Mouse (Mus musculus): ENCODE measurements around the gene Wdr63.

The Wdr63 gene

GRCm38 (mm10) chr3:146123464-146123825 lies 15.5 kb upstream of the Wdr63 start:
- in situ Hi-C loops (cut with MboI; ENCODE audit: unreplicated experiment in 2 of 2), result no loop called here

GRCm38 (mm10) chr3:146122807-146123463 lies 15.0 kb upstream of the Wdr63 start:
- in situ Hi-C loops (cut with MboI; ENCODE audit: unreplicated experiment in 2 of 2), result no loop called here

- in situ Hi-C loops (cut with MboI; ENCODE audit: unreplicated experiment in 2 of 2), result no loop called here
These were observed 14.1 kb upstream of the Wdr63 start for GRCm38 (mm10) chr3:146122125-146122420.

- in situ Hi-C loops (cut with MboI; ENCODE audit: unreplicated experiment in 2 of 2), result no loop called here
These were observed 13.6 kb upstream of the Wdr63 start for GRCm38 (mm10) chr3:146121310-146122124.

- in situ Hi-C loops (cut with MboI; ENCODE audit: unreplicated experiment in 2 of 2), result no loop called here
These were observed 10.1 kb upstream of the Wdr63 start for GRCm38 (mm10) chr3:146117997-146118457.

- in situ Hi-C loops (cut with MboI; ENCODE audit: unreplicated experiment in 2 of 2), result no loop called here
These were observed 9.5 kb upstream of the Wdr63 start, which contains the start of gene Mcoln3 for GRCm38 (mm10) chr3:146117258-146117996. TSS of gene Mcoln3 (plus strand) at chr3:146117450.

- in situ Hi-C loops (cut with MboI; ENCODE audit: unreplicated experiment in 2 of 2), result no loop called here
These were observed 3.0 kb upstream of the Wdr63 start for GRCm38 (mm10) chr3:146110916-146111315.

- in situ Hi-C loops (cut with MboI; ENCODE audit: unreplicated experiment in 2 of 2), result no loop called here
These were observed 2.4 kb upstream of the Wdr63 start for GRCm38 (mm10) chr3:146110358-146110757.

GRCm38 (mm10) chr3:146108945-146109344 lies 1.0 kb upstream of the Wdr63 start:
- in situ Hi-C loops (cut with MboI; ENCODE audit: unreplicated experiment in 2 of 2), result loop anchor here (10.0 kb wide), 1 partner anchor 66 kb away; no protein-coding TSS in a partner anchor

GRCm38 (mm10) chr3:146107116-146107849 lies 647 bp downstream of the Wdr63 start:
- in situ Hi-C loops (cut with MboI; ENCODE audit: unreplicated experiment in 2 of 2), result loop anchor here (10.0 kb wide), 1 partner anchor 68 kb away; no protein-coding TSS in a partner anchor

GRCm38 (mm10) chr3:146102049-146102448 lies 5.9 kb downstream of the Wdr63 start:
- in situ Hi-C loops (cut with MboI; ENCODE audit: unreplicated experiment in 2 of 2), result loop anchor here (10.0 kb wide), 1 partner anchor 73 kb away; no protein-coding TSS in a partner anchor

- in situ Hi-C loops (cut with MboI; ENCODE audit: unreplicated experiment in 2 of 2), result loop anchor here (10.0 kb wide), 1 partner anchor 75 kb away; no protein-coding TSS in a partner anchor
These were observed 8.0 kb downstream of the Wdr63 start for GRCm38 (mm10) chr3:146099925-146100324.

GRCm38 (mm10) chr3:146097861-146098260 lies 10.1 kb downstream of the Wdr63 start:
- in situ Hi-C loops (cut with MboI; ENCODE audit: unreplicated experiment in 2 of 2), result no loop called here

- in situ Hi-C loops (cut with MboI; ENCODE audit: unreplicated experiment in 2 of 2), result no loop called here
These were observed 10.9 kb downstream of the Wdr63 start for GRCm38 (mm10) chr3:146096986-146097385.

GRCm38 (mm10) chr3:146095066-146095465 lies 12.9 kb downstream of the Wdr63 start:
- in situ Hi-C loops (cut with MboI; ENCODE audit: unreplicated experiment in 2 of 2), result no loop called here

GRCm38 (mm10) chr3:146090988-146091657 lies 16.8 kb downstream of the Wdr63 start:
- in situ Hi-C loops (cut with MboI; ENCODE audit: unreplicated experiment in 2 of 2), result no loop called here

- in situ Hi-C loops (cut with MboI; ENCODE audit: unreplicated experiment in 2 of 2), result no loop called here
These were observed 27.7 kb downstream of the Wdr63 start for GRCm38 (mm10) chr3:146080241-146080640.

GRCm38 (mm10) chr3:146072780-146073179 lies 35.1 kb downstream of the Wdr63 start:
- in situ Hi-C loops (cut with MboI; ENCODE audit: unreplicated experiment in 2 of 2), result loop anchor here (25.0 kb wide), 4 partner anchors 485 to 740 kb away; partner anchors contain the start of genes Prkacb (in 1 of the 2) and Znhit6 (in 1 of the 2)

- in situ Hi-C loops (cut with MboI; ENCODE audit: unreplicated experiment in 2 of 2), result loop anchor here (10.0 to 25.0 kb wide), 5 partner anchors 196 to 743 kb away; partner anchors contain the start of genes Prkacb (in 1 of the 2) and Znhit6 (in 1 of the 2)
These were observed 38.7 kb downstream of the Wdr63 start for GRCm38 (mm10) chr3:146069276-146069675.
